Mouse (Mus musculus): ENCODE measurements around the gene Opa1.

DNA sequence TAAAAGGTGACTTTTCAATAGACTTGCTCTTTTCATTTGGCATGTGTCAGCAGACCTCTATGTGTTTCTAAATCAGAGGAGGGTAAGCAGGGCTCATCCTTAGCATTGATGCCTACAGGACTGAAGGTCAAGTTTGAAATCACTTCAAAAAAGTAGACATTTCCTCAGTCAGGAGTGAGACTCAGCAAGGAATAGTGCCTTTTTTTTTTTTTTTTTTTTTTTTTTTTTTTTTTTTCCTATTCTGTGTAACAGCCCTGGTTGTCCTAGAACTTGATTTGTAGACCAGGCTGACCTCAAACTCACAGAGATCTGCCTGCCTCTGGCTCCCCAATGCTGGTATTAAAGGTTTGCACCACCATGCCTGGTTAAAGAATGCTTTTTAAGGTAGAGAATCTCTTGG lies 67.1 kb downstream of the Opa1 start:
- no peak for TF ChIP-seq POLR2A (IDR thresholded peaks at IDR 0.05; ENCODE audit: borderline replicate concordance, extremely low read depth, insufficient read depth, insufficient read length, poor library complexity, severe bottlenecking)
- TF ChIP-seq CTCF (IDR thresholded peaks at IDR 0.05; ENCODE audit: borderline replicate concordance, extremely low read depth, insufficient read depth, insufficient read length): no peak

All from brain, embryonic 14.5 days (tissue).